Mouse (Mus musculus): ENCODE measurements around the gene Fnbp1. TPM values are rescaled to one million over a fixed set of nuclear protein-coding genes. Genes with fewer than 3 reads are reported as not detected.

Fnbp1 gene
- polyA plus RNA-seq, 1 experiment, result 0.15 TPM

- no peaks in the 10 kb centered on the region for H3K9me3 ChIP-seq (ENCODE audit: control insufficient read depth, low read length)
- H3K4me1 ChIP-seq (ENCODE audit: control insufficient read depth), result peaks cover 28% of the 10 kb centered on the region
- no peaks in the 10 kb centered on the region for H3K36me3 ChIP-seq (ENCODE audit: control insufficient read depth)
- peak overlapping the region; percentile 72 for H3K4me3 ChIP-seq (replicated peaks)
- H3K27me3 ChIP-seq (ENCODE audit: control insufficient read depth), result peaks cover 39% of the 10 kb centered on the region
- TF ChIP-seq TAL1 (IDR thresholded peaks at IDR 0.05; ENCODE audit: low read length) (no peak), GATA1 (IDR thresholded peaks at IDR 0.05; ENCODE audit: low read length) (no peak)
Measured at GRCm38 (mm10) chr2:31141074-31141866, 538 bp downstream of the Fnbp1 start.

GRCm38 (mm10) chr2:31140772-31141073 is 1.1 kb downstream of the Fnbp1 start:
- Histone ChIP-seq H3K4me1 (ENCODE audit: control insufficient read depth) (peaks cover 28% of the 10 kb centered on the region), H3K4me3 (replicated peaks) (peak overlapping the region; percentile 72), H3K36me3 (ENCODE audit: control insufficient read depth) (no peaks in the 10 kb centered on the region), H3K27me3 (ENCODE audit: control insufficient read depth) (peaks cover 39% of the 10 kb centered on the region), H3K9me3 (ENCODE audit: control insufficient read depth, low read length) (no peaks in the 10 kb centered on the region)
- no peak for TF ChIP-seq TAL1 (IDR thresholded peaks at IDR 0.05; ENCODE audit: low read length)

- TF ChIP-seq GATA1 (IDR thresholded peaks at IDR 0.05; ENCODE audit: low read length) (no peak), TAL1 (IDR thresholded peaks at IDR 0.05; ENCODE audit: low read length) (no peak)
Measured at GRCm38 (mm10) chr2:31139991-31140771, 1.6 kb downstream of the Fnbp1 start.

GRCm38 (mm10) chr2:31139174-31139632 is 2.6 kb downstream of the Fnbp1 start:
- Histone ChIP-seq H3K9me3 (ENCODE audit: control insufficient read depth, low read length) (no peaks in the 10 kb centered on the region), H3K4me1 (ENCODE audit: control insufficient read depth) (peaks cover 35% of the 10 kb centered on the region), H3K4me3 (replicated peaks) (no peak overlapping the region), H3K27me3 (ENCODE audit: control insufficient read depth) (peaks cover 39% of the 10 kb centered on the region), H3K36me3 (ENCODE audit: control insufficient read depth) (no peaks in the 10 kb centered on the region)
- TF ChIP-seq TAL1 (IDR thresholded peaks at IDR 0.05; ENCODE audit: low read length) (no peak), GATA1 (IDR thresholded peaks at IDR 0.05; ENCODE audit: low read length) (no peak)

More at GRCm38 (mm10) chr2:31139991-31140771, 1.6 kb downstream of the Fnbp1 start:
- Histone ChIP-seq H3K4me3 (replicated peaks) (no peak overlapping the region), H3K4me1 (ENCODE audit: control insufficient read depth) (peaks cover 34% of the 10 kb centered on the region), H3K27me3 (ENCODE audit: control insufficient read depth) (peaks cover 39% of the 10 kb centered on the region), H3K9me3 (ENCODE audit: control insufficient read depth, low read length) (no peaks in the 10 kb centered on the region), H3K36me3 (ENCODE audit: control insufficient read depth) (no peaks in the 10 kb centered on the region)

GRCm38 (mm10) chr2:31137018-31137590 is 4.7 kb downstream of the Fnbp1 start:
- Histone ChIP-seq H3K4me1 (ENCODE audit: control insufficient read depth) (peaks cover 30% of the 10 kb centered on the region), H3K4me3 (replicated peaks) (no peak overlapping the region), H3K9me3 (ENCODE audit: control insufficient read depth, low read length) (no peaks in the 10 kb centered on the region), H3K27me3 (ENCODE audit: control insufficient read depth) (peaks cover 23% of the 10 kb centered on the region), H3K36me3 (ENCODE audit: control insufficient read depth) (no peaks in the 10 kb centered on the region)
- no peak for TF ChIP-seq GATA1 (IDR thresholded peaks at IDR 0.05; ENCODE audit: low read length)
- no peak for TF ChIP-seq TAL1 (IDR thresholded peaks at IDR 0.05; ENCODE audit: low read length)

- Histone ChIP-seq H3K9me3 (ENCODE audit: control insufficient read depth, low read length) (no peaks in the 10 kb centered on the region), H3K4me3 (replicated peaks) (no peak overlapping the region), H3K36me3 (ENCODE audit: control insufficient read depth) (no peaks in the 10 kb centered on the region), H3K4me1 (ENCODE audit: control insufficient read depth) (peaks cover 23% of the 10 kb centered on the region), H3K27me3 (ENCODE audit: control insufficient read depth) (peaks cover 15% of the 10 kb centered on the region)
- TF ChIP-seq TAL1 (IDR thresholded peaks at IDR 0.05; ENCODE audit: low read length) (no peak), GATA1 (IDR thresholded peaks at IDR 0.05; ENCODE audit: low read length) (no peak)
Measured at GRCm38 (mm10) chr2:31136338-31136737, 5.5 kb downstream of the Fnbp1 start.

GRCm38 (mm10) chr2:31135512-31135931 is 6.3 kb downstream of the Fnbp1 start:
- no peaks in the 10 kb centered on the region for H3K36me3 ChIP-seq (ENCODE audit: control insufficient read depth)

GRCm38 (mm10) chr2:31133981-31134380 is 7.8 kb downstream of the Fnbp1 start:
- Histone ChIP-seq H3K27me3 (ENCODE audit: control insufficient read depth) (no peaks in the 10 kb centered on the region), H3K9me3 (ENCODE audit: control insufficient read depth, low read length) (no peaks in the 10 kb centered on the region), H3K4me1 (ENCODE audit: control insufficient read depth) (peaks cover 25% of the 10 kb centered on the region), H3K4me3 (replicated peaks) (no peak overlapping the region), H3K36me3 (ENCODE audit: control insufficient read depth) (no peaks in the 10 kb centered on the region)
- TF ChIP-seq TAL1 (IDR thresholded peaks at IDR 0.05; ENCODE audit: low read length) (no peak), GATA1 (IDR thresholded peaks at IDR 0.05; ENCODE audit: low read length) (no peak)

More at GRCm38 (mm10) chr2:31135512-31135931, 6.3 kb downstream of the Fnbp1 start:
- Histone ChIP-seq H3K9me3 (ENCODE audit: control insufficient read depth, low read length) (no peaks in the 10 kb centered on the region), H3K27me3 (ENCODE audit: control insufficient read depth) (peaks cover 7% of the 10 kb centered on the region), H3K4me3 (replicated peaks) (no peak overlapping the region), H3K4me1 (ENCODE audit: control insufficient read depth) (peaks cover 23% of the 10 kb centered on the region)
- TF ChIP-seq TAL1 (IDR thresholded peaks at IDR 0.05; ENCODE audit: low read length) (no peak), GATA1 (IDR thresholded peaks at IDR 0.05; ENCODE audit: low read length) (no peak)

- no peaks in the 10 kb centered on the region for H3K36me3 ChIP-seq (ENCODE audit: control insufficient read depth)
- peaks cover 28% of the 10 kb centered on the region for H3K4me1 ChIP-seq (ENCODE audit: control insufficient read depth)
- H3K4me3 ChIP-seq (replicated peaks), result no peak overlapping the region
- TF ChIP-seq TAL1 (IDR thresholded peaks at IDR 0.05; ENCODE audit: low read length) (no peak), GATA1 (IDR thresholded peaks at IDR 0.05; ENCODE audit: low read length) (no peak)
- no peaks in the 10 kb centered on the region for H3K9me3 ChIP-seq (ENCODE audit: control insufficient read depth, low read length)
- no peaks in the 10 kb centered on the region for H3K27me3 ChIP-seq (ENCODE audit: control insufficient read depth)
Measured at GRCm38 (mm10) chr2:31132682-31133081, 9.1 kb downstream of the Fnbp1 start.

Measured in erythroblast, embryonic 14.5 days (primary cell).